Mouse (Mus musculus): ENCODE measurements around the gene Angpt4. TPM values are rescaled to one million over a fixed set of nuclear protein-coding genes. Genes with fewer than 3 reads are reported as not detected.

Angpt4 gene
- polyA plus RNA-seq, 1 experiment from 2014 or later: 0.43 TPM

DNA sequence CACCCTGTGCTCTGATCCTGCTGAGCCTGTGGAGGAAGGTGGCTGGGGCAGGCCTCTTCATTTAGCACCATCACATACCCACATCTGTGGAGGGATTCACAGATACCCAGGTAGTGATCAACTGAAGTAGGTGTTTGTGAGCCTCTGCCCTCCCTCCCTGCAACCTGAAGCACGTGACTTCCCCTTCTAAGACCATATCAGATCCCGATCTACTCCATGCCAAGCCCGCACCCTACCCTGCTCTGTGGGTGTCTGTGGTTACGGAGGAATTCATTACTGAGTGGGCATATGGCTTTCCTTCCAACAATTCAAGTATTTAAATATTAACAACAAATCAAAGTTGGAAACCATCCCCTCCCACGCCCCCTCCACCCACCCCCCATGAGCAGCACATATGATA, 52.3 kb downstream of the Angpt4 start:
- Histone ChIP-seq H3K27me3 (no peaks in the 10 kb centered on the region), H3K9me3 (no peaks in the 10 kb centered on the region), H3K36me3 (0 out of 2 replicates have a peak, but pooled peaks cover 1% of the 10 kb centered on the region), H3K9ac (replicated peaks) (no peak overlapping the region), H3K4me3 (no peak overlapping the region), H3K27ac (replicated peaks) (no peak overlapping the region), H3K4me1 (peaks cover 66% of the 10 kb centered on the region), H3K4me2 (replicated peaks) (no peak overlapping the region)
- ATAC-seq (ENCODE audit: low FRiP score, low read depth): no peak
- 81% methylated on average over 5 of the region's 5 CpGs for WGBS

DNA sequence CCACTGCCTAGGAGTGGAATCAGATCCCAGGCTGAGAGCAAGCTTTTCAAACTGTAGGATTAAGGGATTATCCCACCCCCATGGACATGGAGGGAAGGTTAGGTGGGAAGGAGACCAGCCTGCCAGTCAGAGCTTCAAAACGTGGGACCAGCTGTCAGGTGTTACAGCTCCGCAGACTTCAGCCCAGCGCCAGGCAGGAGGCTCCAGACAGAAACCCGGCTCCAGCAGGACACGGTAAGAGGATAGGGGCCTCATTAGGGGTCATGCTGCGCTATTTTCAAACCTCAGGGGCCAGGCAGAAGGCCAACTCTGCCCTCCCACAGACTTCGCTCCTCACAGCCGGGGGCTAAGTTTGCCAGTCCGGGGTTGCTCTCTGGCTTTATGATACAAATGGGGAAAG, 53.0 kb downstream of the Angpt4 start:
- Histone ChIP-seq H3K27ac (replicated peaks) (peak overlapping the region; percentile 63), H3K36me3 (peaks cover 8% of the 10 kb centered on the region; the same call in 1 of the 2 replicates), H3K4me3 (no peak overlapping the region), H3K27me3 (no peaks in the 10 kb centered on the region), H3K4me1 (peaks cover 74% of the 10 kb centered on the region), H3K4me2 (replicated peaks) (peak overlapping the region; percentile 8; the same call in 1 of the 2 replicates), H3K9me3 (no peaks in the 10 kb centered on the region), H3K9ac (replicated peaks) (no peak overlapping the region)
- 5% methylated on average over 9 of the region's 9 CpGs for WGBS
- 0 out of 2 replicates have a peak, but pooled peaks have one; percentile 11 for ATAC-seq (ENCODE audit: low FRiP score, low read depth)

DNA sequence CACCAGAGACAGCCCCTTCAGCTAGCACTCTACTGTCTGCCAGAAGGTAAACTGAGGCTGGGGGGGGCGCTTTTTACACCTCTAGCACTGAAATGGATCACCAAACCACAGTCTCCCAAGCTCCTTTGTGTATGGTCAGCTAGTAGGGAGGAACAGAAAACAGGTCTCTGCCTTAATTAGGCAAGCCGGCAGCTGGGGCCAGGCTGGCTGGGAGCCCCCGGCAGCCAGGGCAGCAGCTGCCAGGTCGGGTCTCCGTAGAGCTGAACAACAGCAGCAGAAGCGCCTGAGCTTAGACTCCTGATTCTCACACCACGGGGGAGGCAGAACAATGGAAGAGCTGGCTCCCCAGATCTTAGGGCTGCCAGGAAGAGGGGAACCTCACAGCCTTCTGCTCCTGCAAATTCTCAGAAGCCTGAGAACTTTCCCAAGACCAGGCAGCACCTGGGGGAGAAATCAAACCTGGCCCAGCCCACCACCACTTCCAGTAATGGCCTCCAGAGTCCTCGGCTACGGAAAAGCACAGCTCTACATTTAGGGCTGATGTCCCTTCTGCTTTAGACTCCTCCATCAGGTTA, 56.3 kb downstream of the Angpt4 start:
- Histone ChIP-seq H3K9me3 (no peaks in the 10 kb centered on the region), H3K4me1 (peaks cover 86% of the 10 kb centered on the region), H3K27me3 (0 out of 2 replicates have a peak, but pooled peaks cover 7% of the 10 kb centered on the region), H3K4me3 (peak overlapping the region; percentile 53), H3K9ac (replicated peaks) (peak overlapping the region; percentile 38; the same call in 1 of the 2 replicates), H3K27ac (replicated peaks) (peak overlapping the region; percentile 90), H3K4me2 (replicated peaks) (peak overlapping the region; percentile 76), H3K36me3 (peaks cover 20% of the 10 kb centered on the region)
- whole genome bisulfite sequencing: 14% methylated on average over 9 of the region's 9 CpGs
- ATAC-seq (ENCODE audit: low FRiP score, low read depth): peak; percentile 50

DNA sequence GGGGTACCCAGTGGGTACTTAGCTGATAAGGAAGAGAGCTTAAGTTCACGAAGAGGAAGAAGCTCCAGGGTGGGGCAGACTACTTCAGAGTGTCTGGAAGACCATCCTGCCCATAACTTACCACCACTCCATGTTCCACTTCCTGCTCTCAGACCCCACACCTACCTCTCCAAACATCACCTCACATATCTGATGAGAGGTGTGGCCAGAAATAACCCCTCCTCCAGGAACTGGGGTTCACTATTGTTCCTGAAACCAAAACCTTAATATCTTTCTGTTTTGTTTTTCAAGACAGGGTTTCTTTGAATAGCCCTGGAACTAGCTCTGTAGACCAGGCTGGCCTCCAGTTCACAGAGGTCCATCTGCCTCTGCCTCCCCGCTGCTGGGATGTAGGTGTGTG, 56.8 kb downstream of the Angpt4 start:
- no peaks in the 10 kb centered on the region for H3K9me3 ChIP-seq
- H3K9ac ChIP-seq (replicated peaks): peak overlapping the region; percentile 38; the same call in 1 of the 2 replicates
- H3K4me1 ChIP-seq: peaks cover 86% of the 10 kb centered on the region
- H3K27me3 ChIP-seq: 0 out of 2 replicates have a peak, but pooled peaks cover 10% of the 10 kb centered on the region
- H3K4me2 ChIP-seq (replicated peaks): peak overlapping the region; percentile 76
- H3K36me3 ChIP-seq: peaks cover 20% of the 10 kb centered on the region
- peak overlapping the region; percentile 53 for H3K4me3 ChIP-seq
- H3K27ac ChIP-seq (replicated peaks): peak overlapping the region; percentile 90
- ATAC-seq (ENCODE audit: low FRiP score, low read depth): no peak
- WGBS: 58% methylated on average over 2 of the region's 2 CpGs

DNA sequence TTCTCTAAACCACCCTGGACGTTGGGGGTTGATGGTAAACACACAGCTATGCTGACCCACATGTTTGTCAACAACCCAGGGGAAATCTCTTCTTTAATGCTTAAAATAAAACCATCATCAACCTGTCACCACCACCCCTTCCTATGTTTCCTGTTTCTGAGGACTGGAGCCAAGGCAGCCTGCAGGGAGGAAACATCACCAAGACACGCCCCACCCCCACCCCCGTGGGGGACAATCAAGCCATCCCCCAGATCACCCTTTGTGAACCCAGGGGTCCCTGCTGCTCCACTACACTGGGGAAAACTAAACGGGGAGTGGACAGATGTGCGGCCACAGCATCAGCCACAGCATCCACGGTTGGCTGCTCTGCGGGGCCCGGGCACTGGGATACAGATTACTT, 57.4 kb downstream of the Angpt4 start:
- no peaks in the 10 kb centered on the region for H3K9me3 ChIP-seq
- H3K27me3 ChIP-seq: 0 out of 2 replicates have a peak, but pooled peaks cover 10% of the 10 kb centered on the region
- H3K4me1 ChIP-seq: peaks cover 88% of the 10 kb centered on the region
- H3K4me2 ChIP-seq (replicated peaks): peak overlapping the region; percentile 76
- H3K4me3 ChIP-seq: peak overlapping the region; percentile 53
- H3K36me3 ChIP-seq: peaks cover 20% of the 10 kb centered on the region
- H3K27ac ChIP-seq (replicated peaks): peak overlapping the region; percentile 90
- peak overlapping the region; percentile 41 for H3K9ac ChIP-seq (replicated peaks)
- ATAC-seq (ENCODE audit: low FRiP score, low read depth): no peak
- WGBS: 78% methylated on average over 8 of the region's 8 CpGs

DNA sequence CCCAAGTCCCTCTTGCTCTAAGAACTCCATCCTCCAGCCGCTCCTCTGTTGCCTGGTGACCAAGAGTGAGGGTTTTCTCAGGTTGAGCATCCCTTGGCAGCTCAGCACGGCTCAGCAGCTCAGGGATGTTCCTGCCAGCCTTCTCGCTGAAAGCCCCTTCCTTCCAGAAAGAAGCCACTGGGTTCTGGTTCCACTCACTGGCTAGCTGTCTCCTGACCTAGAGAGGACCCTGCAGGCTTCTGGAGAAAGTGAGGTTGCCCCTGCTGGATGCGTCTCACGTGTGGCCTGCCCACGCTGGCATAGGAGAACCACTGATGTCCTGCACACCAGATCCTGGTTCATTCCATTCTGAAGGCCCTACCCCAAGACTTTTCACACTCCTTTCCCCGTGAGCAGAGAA, 58.0 kb downstream of the Angpt4 start:
- WGBS: 83% methylated on average over 7 of the region's 7 CpGs
- H3K27me3 ChIP-seq: 0 out of 2 replicates have a peak, but pooled peaks cover 10% of the 10 kb centered on the region
- no peaks in the 10 kb centered on the region for H3K9me3 ChIP-seq
- peaks cover 20% of the 10 kb centered on the region for H3K36me3 ChIP-seq
- peak overlapping the region; percentile 53 for H3K4me3 ChIP-seq
- H3K27ac ChIP-seq (replicated peaks): peak overlapping the region; percentile 90
- no peak for ATAC-seq (ENCODE audit: low FRiP score, low read depth)
- peaks cover 88% of the 10 kb centered on the region for H3K4me1 ChIP-seq
- peak overlapping the region; percentile 76 for H3K4me2 ChIP-seq (replicated peaks)
- peak overlapping the region; percentile 41 for H3K9ac ChIP-seq (replicated peaks)

DNA sequence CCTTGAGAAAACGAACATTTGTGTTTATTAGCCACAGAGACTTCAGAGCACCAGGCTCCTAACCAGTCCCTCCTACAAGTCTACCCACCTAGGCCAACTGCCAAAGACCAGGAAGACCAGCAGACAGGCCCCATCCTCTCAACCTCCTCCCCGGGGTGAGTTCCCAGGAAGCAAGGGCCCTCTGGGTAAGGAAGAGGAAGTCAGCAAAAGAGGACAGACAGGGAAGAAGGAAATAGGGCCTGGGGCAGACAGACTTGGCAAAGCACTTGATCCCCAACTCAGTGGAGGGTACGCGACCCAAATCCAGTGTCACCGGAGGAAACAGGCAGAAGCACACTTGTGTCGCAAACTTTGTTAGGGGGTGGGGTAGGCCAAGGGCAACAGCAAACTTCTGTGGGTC, 58.4 kb downstream of the Angpt4 start:
- Histone ChIP-seq H3K36me3 (peaks cover 20% of the 10 kb centered on the region), H3K4me1 (peaks cover 88% of the 10 kb centered on the region), H3K27ac (replicated peaks) (peak overlapping the region; percentile 90; the same call in 1 of the 2 replicates), H3K4me3 (peak overlapping the region; percentile 53), H3K27me3 (0 out of 2 replicates have a peak, but pooled peaks cover 10% of the 10 kb centered on the region), H3K9me3 (no peaks in the 10 kb centered on the region), H3K9ac (replicated peaks) (peak overlapping the region; percentile 78; the same call in 1 of the 2 replicates), H3K4me2 (replicated peaks) (peak overlapping the region; percentile 76)
- 90% methylated on average over 6 of the region's 6 CpGs for WGBS
- no peak for ATAC-seq (ENCODE audit: low FRiP score, low read depth)

DNA sequence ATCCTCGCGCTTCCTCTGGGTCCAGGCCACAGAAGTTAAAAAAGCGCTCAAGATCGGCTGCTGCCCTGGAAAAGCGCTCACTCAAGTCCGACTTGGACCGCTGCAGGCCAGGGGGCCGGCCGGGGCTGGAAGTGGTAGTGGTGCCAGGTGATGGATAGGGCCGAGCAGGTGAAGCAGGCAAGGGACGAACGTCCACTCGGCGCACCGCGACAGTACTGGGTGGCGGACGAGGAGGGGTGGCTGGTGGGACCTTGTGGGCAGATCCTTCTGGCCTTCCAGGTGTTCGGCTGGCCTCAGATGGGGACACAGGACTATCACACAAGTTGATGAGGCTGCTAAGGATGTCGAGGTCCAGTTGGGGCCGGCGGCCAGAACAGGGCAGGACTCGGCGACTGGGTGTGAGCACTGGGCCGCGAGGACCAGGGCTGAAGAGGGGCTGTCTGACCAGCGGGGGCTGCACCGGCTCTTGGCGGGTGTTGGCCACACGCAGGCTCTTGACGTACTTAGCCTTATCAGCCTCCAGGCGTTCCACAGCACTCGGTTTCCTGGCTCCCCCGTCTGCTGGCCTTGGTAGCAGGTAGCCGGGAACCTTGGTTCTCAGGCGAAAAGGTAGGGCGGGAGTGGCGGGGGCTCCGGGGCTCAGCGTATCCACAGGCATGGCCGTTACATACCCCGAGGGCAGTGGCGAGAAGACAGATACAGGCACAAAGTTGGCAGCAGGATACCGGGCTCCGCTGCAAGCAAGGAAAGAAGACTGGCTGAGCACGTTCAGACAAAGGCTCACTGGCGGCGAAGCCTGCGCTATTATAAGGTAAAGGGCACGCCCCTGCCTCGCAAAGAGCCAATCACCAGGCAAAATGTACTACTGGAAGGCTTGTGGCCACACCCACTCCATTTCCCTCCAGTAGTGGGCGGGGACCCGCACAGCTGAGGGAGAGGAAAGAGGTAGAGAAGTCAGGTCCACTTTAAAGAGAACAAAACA, 59.5 kb downstream of the Angpt4 start:
- H3K4me1 ChIP-seq: peaks cover 86% of the 10 kb centered on the region
- peak overlapping the region; percentile 53 for H3K4me3 ChIP-seq
- H3K36me3 ChIP-seq: peaks cover 20% of the 10 kb centered on the region
- peak overlapping the region; percentile 76 for H3K4me2 ChIP-seq (replicated peaks)
- H3K9me3 ChIP-seq: no peaks in the 10 kb centered on the region
- 42% methylated on average over 53 of the region's 53 CpGs for WGBS
- H3K9ac ChIP-seq (replicated peaks): peak overlapping the region; percentile 78
- ATAC-seq (ENCODE audit: low FRiP score, low read depth): peak; percentile 80
- 0 out of 2 replicates have a peak, but pooled peaks cover 10% of the 10 kb centered on the region for H3K27me3 ChIP-seq
- peak overlapping the region; percentile 90 for H3K27ac ChIP-seq (replicated peaks)

DNA sequence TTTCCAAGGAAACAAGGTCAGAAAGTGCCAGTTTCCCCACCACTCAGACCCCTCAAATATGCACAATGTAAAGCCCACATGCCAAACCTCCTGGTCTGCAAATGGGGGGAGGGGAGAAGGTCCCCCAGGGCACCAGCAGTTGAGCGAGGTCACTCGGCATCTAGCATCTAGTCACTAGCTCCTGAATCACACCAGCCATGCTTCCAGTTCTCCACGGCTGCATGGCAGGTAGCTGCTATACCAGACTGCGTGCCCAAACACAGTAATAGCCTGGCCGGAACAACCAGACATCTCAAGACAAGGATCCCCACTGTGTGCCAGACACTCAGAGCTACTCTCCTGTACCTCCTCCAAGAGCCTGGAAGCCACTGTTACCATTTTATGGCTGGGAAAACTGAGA, 60.7 kb downstream of the Angpt4 start:
- H3K27ac ChIP-seq (replicated peaks): no peak overlapping the region
- peaks cover 25% of the 10 kb centered on the region for H3K36me3 ChIP-seq
- peaks cover 88% of the 10 kb centered on the region for H3K4me1 ChIP-seq
- H3K27me3 ChIP-seq: 0 out of 2 replicates have a peak, but pooled peaks cover 10% of the 10 kb centered on the region
- H3K9ac ChIP-seq (replicated peaks): no peak overlapping the region
- no peak overlapping the region for H3K4me3 ChIP-seq
- ATAC-seq (ENCODE audit: low FRiP score, low read depth): no peak
- 78% methylated on average over 5 of the region's 5 CpGs for WGBS
- peak overlapping the region; percentile 76 for H3K4me2 ChIP-seq (replicated peaks)
- H3K9me3 ChIP-seq: no peaks in the 10 kb centered on the region

DNA sequence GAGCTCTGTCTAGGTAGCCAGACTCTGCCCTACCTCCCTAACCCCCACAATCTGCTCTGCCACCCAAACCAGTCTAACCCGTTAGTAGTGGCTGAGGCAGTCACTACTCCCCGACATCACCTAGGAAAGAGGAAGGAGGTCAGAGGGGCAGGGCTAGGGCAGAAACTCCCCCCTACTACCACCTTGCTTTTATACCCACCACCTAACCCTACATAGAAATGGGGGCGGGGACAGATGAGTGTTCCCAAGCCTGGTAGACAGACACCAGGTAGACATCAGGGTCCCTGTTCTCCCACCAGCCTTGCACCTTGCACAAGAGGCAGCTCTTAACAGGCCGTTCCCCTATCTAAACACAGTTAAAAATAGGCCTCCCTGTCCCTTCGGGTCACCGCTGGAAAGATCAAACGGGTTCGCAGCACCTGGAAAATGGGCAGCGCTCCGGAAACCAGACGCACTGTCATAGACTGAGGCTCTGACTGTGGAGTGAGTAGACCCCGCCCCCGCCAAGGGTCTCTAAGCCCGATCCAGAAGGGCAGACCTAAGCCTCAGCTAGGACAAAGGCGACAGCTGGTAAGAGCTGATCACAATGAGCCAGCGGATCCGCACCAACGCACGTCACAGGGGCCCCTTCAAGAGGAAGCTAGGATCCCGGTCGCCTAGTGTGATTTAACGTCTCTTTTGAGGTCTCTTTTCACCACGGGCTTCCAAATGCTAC, 62.0 kb downstream of the Angpt4 start:
- ATAC-seq (ENCODE audit: low FRiP score, low read depth): peak; percentile 82
- peak overlapping the region; percentile 63 for H3K9ac ChIP-seq (replicated peaks)
- peak overlapping the region; percentile 66 for H3K4me2 ChIP-seq (replicated peaks)
- H3K27me3 ChIP-seq: 0 out of 2 replicates have a peak, but pooled peaks cover 10% of the 10 kb centered on the region
- H3K4me3 ChIP-seq: peak overlapping the region; percentile 42
- H3K9me3 ChIP-seq: no peaks in the 10 kb centered on the region
- peaks cover 88% of the 10 kb centered on the region for H3K4me1 ChIP-seq
- 9% methylated on average over 23 of the region's 23 CpGs for WGBS
- H3K27ac ChIP-seq (replicated peaks): peak overlapping the region; percentile 93
- peaks cover 25% of the 10 kb centered on the region for H3K36me3 ChIP-seq

All from midbrain, embryonic 12.5 days (tissue).